Mouse (Mus musculus): Measurements from ENCODE around the gene Amhr2.

Amhr2 gene

GRCm38 (mm10) chr15:102423602-102424240 lies 21.4 kb upstream of the Amhr2 start:
- in situ Hi-C loops (cut with MboI, MseI) = loop anchor here (10.0 kb wide), 1 partner anchor 61 kb away; no protein-coding TSS in a partner anchor

- in situ Hi-C loops (cut with MboI, MseI) = loop anchor here (10.0 kb wide), 1 partner anchor 60 kb away; no protein-coding TSS in a partner anchor
Observed at GRCm38 (mm10) chr15:102424657-102425056, 20.5 kb upstream of the Amhr2 start.

- in situ Hi-C loops (cut with MboI, MseI) = loop anchor here (10.0 kb wide), 1 partner anchor 58 kb away; no protein-coding TSS in a partner anchor
Observed at GRCm38 (mm10) chr15:102426963-102427362, 18.2 kb upstream of the Amhr2 start.

DNA sequence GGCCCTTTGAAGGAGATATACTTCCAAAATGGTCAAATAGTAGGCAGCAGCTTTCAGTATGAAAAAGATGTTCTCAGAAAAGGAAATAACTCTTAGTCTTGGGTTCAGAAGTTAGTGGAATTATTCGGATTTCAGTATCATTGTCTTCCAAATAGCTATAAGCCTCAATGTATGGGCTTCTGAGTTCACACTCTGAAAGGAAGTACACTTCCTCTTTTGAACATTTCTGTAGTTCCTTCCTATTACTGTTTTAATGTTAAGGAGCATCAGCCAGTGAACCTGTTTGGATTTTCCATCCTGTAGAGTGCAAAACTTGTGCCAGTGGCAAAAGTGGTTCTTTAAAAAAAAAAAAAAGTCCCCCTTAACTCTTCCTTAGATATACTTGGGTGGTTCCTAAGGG lies 13.1 kb upstream of the Amhr2 start:
- in situ Hi-C loops (cut with MboI, MseI) = no loop called here

DNA sequence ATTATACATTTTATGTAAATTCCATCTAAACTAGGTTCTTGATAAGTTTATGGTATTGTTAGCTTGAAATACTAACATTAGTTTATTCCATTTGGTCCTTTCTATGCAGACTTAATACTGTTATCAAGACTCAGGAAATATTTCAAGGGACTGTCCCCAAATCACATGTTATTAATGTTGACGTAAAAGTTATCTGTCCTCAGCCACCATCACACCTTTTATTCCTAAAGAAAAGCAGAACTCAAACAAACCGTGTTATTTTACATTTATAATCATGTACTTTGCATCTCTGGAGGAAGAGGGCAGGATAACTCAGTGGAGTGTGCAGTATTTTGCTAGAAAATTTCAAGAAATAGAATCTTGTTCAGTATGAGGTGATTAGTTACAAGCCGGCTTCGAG lies 12.0 kb upstream of the Amhr2 start:
- in situ Hi-C loops (cut with MboI, MseI) = no loop called here

GRCm38 (mm10) chr15:102442490-102442889 lies 2.7 kb upstream of the Amhr2 start:
- in situ Hi-C loops (cut with MboI, MseI) = loop anchor here (5.0 kb wide), 1 partner anchor 55 kb away; no protein-coding TSS in a partner anchor

GRCm38 (mm10) chr15:102446448-102446847 lies 1.3 kb downstream of the Amhr2 start:
- in situ Hi-C loops (cut with MboI, MseI) = no loop called here

DNA sequence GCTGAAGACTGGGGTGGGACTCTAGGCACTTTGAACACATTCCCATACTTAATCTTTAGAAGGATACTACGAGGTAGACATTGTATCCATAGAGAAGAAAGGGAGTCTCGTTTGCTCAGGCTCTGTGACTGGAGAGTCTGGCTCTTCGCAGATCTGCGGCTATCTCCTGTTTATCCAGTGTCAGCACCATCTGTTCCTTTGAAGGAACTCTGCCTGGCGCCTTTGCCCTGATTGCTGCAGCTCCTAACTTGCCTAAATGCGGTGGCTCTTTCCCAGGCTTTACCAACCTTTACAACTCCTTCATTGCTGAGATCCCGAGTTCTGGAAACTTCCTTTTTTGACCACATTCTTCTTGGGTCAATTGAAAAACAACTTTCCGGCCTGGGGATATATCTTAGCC lies 4.2 kb downstream of the Amhr2 start:
- in situ Hi-C loops (cut with MboI, MseI) = no loop called here

DNA sequence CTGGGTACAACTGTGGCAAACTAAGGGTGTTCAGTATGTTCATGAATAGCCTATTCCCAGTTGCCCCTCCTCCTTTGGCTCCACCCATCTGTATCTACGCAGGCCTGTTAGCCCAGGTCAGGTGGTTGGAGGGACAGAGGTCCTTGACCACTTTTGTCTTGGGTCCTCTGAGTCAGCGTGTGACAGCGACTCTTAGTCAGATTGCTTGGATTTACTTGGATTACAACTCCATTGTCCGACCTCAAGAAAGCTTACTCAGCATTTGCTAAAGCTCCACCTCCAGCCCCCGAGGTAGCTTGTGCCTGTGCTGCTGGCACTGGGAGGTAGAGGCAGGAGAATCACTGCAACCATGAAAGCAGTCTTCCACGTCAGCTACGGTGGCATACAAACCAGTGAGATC lies 5.8 kb downstream of the Amhr2 start:
- in situ Hi-C loops (cut with MboI, MseI) = no loop called here

DNA sequence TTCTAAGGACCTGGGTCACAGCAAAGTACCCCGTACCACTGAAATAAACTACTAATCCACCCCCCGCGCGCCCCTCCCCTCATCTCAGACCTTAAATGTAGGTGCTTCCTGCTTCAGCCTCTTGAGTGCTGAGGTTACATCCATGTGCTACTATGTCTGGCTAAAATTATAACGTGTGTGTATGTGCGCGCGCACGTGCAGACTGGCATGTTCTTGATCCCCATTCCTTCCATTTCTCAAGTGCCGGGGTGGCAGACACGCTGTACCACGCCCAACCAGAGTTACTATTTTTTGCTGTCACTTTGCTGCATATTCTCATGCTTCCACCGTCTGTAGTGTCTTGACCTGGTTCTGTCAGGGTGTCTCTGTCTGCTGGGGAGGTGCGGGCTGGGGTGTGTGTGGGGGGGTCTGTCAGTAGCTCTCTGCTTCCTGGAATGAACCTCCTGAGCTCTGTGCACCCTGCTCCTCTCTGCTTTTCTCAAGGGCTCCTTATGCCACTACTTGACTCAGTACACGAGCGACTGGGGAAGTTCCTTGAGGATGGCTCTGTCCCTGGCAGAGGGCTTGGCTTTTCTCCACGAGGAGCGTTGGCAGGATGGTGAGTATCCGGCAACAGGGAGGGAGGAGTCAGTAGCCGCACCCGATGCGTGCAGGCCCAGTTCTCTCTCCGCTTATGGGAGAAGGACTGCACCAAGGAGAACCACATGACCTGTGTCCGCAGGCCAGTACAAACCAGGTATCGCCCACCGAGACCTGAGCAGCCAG lies 6.7 kb downstream of the Amhr2 start:
- in situ Hi-C loops (cut with MboI, MseI) = no loop called here

DNA sequence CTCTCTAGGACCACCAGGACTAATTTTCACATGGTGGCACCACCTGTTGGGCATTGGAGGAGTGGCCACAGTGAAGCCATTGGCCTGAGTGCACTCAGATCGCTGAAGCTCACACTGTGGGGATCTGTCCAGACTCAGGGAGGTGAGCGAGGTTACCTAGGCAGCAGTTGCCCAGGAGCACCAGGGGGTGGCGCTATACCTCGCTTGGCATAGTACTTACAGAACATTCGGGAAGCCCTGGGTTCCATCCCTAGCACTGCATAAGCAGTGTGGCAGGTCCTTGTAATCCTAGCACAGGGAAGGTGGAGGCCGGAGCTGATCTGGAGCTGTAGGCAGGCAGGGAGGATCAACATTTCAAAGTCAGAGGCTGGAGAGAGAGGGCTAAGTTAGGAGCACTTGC lies 10.8 kb downstream of the Amhr2 start:
- in situ Hi-C loops (cut with MboI, MseI) = no loop called here

DNA sequence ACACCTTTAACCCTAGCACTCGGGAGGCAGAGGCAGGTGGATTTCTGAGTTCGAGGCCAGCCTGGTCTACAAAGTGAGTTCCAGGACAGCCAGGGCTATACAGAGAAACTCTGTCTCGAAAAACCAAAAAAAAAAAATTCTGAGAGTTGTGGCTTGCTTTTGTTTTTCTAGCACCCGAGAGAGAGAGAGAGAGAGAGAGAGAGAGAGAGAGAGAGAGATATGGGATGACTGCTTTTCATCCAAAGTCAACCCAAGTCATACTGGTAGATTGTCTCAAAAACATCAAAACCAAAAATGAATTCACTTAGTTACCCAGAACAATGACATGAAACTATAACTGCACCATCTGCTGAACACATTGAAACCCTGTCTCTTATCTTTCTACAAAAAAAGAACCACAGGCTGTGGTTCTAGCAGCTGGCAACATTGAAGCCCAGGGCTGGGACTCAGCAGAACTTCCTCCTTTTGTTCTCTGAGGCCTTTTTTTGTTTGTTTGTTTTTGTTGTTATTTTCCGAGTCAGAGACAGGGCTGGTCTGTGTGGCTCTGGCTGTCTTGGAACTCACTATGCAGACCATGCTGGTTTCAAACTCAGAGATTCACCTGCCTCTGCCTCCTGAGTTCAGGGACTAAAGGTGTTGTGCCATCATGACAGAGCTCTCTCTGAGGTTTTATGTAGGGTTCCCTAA lies 13.0 kb downstream of the Amhr2 start:
- in situ Hi-C loops (cut with MboI, MseI) = no loop called here

GRCm38 (mm10) chr15:102458904-102459317 lies 13.7 kb downstream of the Amhr2 start, which contains the start of gene Prr13:
Gene Prr13, plus strand, starts transcription at chr15:102459028.
- in situ Hi-C loops (cut with MboI, MseI) = no loop called here

- in situ Hi-C loops (cut with MboI, MseI) = no loop called here
Observed at GRCm38 (mm10) chr15:102459381-102459780, 14.2 kb downstream of the Amhr2 start.

GRCm38 (mm10) chr15:102459847-102460246 lies 14.7 kb downstream of the Amhr2 start:
- in situ Hi-C loops (cut with MboI, MseI) = no loop called here

DNA sequence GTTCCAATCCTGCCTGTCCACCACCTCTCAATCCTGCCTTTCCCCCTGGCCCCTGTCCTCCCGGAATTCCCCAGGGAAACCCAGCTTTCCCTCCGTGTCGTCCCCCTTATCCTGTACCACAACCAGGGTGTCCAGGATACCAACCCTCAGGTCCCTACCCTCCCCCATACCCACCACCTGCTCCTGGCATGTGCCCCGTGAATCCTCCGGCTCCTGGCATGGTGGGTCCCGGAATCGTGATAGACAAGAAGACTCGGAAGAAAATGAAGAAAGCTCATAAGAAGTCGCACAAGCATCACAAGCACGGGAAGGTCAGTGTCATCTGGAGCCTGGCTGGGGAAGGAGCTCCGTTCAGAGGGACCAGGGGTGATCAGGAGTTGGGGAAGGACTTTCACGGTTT lies 15.2 kb downstream of the Amhr2 start:
- in situ Hi-C loops (cut with MboI, MseI) = no loop called here

DNA sequence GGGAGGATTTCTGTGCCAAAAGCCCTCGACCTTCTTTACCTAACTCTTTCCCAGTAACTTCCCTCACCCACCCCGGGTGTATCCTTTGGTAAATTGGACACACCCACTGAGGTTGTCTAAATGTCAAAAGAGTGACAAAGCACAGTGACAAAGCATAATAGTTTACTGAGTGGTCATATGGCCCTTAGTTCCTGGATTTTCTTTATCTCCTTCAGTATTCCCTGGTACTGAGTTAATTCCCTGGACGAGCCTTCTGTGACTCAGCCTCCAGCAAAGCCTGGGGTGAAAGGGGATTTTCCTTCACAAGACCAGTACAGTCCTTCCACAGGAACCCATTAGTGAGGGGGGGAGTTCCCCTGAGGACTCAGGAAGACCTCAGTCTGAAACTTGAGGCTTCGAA lies 15.8 kb downstream of the Amhr2 start:
- in situ Hi-C loops (cut with MboI, MseI) = no loop called here

- in situ Hi-C loops (cut with MboI, MseI) = no loop called here
Observed at GRCm38 (mm10) chr15:102461430-102462075, 16.4 kb downstream of the Amhr2 start.

DNA sequence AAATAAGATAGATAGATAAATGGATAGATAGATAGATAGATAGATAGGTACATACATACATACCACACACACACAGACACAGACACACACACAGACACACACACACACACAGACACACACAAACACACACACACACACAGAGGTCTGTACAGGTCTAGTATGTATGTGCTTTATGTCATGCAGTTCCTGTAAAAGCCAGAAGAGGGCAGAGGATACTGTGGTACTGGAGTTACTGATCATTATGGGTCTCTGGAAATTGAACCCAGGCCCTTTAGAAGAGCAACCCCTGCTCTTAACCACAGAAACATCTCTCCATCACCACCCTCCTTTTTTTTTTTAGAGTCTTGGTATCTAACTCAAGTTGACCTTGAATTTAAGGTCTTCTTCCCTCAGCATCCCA lies 18.5 kb downstream of the Amhr2 start:
- in situ Hi-C loops (cut with MboI, MseI) = no loop called here

DNA sequence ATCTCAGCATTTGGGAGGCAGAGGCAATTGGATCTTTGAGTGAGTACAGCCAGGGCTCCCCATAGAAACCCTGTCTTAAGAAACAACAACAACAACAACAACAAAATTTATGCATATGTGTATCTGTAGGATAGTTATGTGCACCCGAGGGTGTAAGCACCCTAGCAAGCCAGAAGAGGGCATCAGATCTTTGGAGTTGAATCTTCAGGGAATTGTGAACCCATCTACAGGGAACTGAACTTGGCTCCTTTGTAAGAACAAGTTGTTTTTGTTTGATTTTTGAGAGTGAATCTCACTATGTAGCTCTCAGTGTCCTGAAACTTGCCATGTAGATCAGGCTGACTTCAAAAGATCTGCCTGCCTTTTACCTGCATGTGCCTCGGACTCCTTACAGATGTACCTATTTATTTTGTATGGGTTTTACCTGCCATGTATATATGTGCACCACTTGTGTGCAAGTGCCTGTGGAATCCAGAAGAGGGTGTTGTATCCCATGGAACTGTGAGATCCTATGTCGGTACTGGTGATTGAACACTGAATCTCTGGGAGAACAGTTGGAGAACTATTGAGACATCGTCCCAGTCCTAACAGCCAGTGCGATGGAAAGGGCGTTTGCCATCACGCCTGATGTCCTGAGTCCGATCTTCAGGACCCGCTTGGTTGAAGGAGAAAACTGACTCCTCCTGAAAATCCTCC lies 23.7 kb downstream of the Amhr2 start:
- in situ Hi-C loops (cut with MboI, MseI) = no loop called here

- in situ Hi-C loops (cut with MboI, MseI) = no loop called here
Observed at GRCm38 (mm10) chr15:102470183-102470604, 25.0 kb downstream of the Amhr2 start, which contains the start of gene Pcbp2. Gene Pcbp2, plus strand, starts transcription at chr15:102470539.
